Mouse (Mus musculus) CD8-positive naive resting alpha-beta T cell, adult 2 months (primary cell): ENCODE measurements at regions not wholly inside any gene's neighbourhood (a gene's known extent, or its start where the extent isn't known, plus 50 kb on each side); places are given as distances from the start of the nearest gene placed in this dataset.

ENCODE experiments used
- DNase-seq, 2 experiments: peaks; one replicate each; pipeline ENCODE4 v3.0.0; 2022; ENCODE audit warnings: low read depth in 2 of 2, low spot score in 2 of 2

DNA sequence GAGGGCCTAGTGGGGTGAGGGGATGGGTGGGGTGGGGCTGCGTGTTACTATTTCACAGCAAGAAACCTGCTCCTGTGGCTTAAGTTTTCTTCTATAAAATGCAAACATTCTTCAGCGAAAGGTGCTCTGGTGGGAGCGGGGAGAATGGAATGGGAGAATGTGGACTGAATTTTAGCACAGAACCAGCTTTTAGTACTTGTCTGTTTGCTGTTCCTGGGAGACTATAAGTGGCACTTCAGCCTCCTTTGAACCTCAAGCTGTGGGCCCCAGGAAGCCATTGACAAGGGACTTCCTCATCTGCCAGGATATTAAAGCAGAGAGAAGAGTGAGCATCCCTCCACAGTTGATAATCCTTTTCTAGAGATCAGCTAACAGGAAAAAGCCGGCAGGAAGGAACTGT is 580.2 kb downstream of the Zfp706 start:
- DNase-seq: no peak

DNA sequence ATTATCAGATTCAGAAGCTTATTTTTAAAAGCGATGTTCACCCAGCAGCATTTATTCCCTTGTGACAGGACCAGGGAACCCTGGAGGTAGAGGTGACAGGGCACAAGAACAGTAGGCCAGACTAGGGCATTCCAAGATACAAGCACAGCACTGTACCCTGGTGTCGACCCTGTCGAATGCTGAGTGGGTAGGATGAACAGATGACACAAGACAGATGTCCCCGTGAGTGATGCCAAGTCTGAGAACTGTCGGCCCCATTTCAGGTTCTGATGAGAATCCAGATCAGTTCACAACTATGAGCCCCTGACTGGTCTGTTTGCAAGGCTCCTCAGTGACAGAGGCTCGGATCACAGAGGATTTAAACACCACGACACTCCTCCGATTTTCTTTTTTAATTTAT is 581.7 kb downstream of the Zfp706 start:
- no peak for DNase-seq

DNA sequence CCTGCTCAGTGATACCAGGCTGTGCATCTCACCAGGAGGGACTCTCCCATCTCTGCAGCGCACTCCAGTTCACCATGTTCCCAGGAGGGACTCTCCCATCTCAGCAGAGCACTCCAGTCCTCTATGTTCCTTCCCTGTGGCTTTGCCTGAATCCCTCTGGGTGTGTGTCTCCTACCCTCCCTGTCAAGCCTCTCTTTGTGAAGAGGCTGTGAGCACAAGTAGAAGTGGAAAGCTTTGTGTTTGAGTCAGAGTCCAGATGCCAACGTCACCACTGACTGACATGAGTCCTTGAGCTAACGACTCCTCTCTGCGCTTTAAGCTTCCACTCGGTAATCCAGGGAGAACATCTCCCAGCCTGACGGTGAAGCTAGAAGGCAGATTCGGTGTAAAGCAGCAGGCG is 583.5 kb downstream of the Zfp706 start:
- DNase-seq: no peak

DNA sequence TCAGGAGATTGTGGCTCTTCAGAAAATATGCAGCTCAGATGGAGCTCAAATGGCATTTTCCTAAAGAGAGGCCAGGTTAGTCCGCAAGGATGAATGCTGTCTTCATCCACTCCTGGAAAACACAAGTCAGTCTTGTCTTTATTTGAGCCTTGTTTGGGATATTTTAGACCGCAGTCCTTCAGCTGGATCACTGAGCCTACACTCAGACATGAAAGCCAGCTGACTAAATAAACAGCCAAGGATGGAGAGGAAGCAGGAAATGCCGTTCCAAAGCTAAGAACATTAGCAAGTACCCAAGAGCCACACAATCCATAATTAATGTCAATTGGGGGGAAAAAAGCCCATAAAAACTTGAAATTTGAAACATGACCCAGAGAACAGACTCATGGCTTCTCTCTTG is 584.8 kb downstream of the Zfp706 start:
- DNase-seq: no peak

DNA sequence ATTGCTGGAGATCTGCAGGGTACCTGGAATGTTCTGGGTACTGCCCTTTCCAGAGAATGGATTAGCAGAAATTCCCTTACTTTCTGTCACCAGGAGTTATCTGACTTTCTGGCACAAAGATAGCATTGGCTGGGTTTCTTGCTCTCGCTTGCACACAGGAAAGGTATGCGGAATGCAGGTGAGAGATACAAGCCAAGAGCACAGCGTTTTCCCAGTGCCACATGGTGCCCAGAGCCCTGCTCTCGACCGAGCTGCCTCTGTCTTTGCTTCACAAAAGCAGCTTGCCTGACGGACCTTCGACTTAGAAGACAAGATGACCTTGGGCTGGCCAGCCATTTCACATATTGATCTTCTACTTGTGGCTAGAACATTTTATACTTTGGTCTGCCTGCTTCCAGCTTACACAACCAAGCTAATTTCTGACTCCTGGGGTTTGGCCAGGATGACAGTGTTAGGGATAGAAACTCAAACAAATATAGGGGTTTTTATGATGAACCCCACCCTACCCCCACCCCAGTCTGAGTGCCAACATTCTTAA is 587.6 kb downstream of the Zfp706 start:
- no peak for DNase-seq

DNA sequence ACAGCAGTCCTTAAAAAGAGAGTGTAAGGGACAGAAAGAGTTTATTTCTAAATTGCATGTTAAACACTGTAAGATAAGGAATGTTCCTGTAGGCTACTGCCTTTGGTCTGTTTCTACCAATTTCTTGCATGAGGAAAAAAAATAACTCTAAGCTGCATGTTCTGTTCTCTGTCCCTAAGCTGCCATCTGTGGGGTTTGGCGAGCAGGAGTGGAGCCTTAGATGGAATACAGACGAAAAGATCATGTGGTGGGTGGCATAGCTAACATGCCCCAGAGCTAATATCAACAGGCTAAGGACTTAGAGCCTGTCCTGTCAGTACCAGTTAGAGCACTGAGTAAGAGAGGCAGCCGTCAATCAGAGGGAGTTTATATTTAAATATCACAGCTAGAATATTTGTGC is 590.1 kb downstream of the Zfp706 start:
- DNase-seq: no peak

DNA sequence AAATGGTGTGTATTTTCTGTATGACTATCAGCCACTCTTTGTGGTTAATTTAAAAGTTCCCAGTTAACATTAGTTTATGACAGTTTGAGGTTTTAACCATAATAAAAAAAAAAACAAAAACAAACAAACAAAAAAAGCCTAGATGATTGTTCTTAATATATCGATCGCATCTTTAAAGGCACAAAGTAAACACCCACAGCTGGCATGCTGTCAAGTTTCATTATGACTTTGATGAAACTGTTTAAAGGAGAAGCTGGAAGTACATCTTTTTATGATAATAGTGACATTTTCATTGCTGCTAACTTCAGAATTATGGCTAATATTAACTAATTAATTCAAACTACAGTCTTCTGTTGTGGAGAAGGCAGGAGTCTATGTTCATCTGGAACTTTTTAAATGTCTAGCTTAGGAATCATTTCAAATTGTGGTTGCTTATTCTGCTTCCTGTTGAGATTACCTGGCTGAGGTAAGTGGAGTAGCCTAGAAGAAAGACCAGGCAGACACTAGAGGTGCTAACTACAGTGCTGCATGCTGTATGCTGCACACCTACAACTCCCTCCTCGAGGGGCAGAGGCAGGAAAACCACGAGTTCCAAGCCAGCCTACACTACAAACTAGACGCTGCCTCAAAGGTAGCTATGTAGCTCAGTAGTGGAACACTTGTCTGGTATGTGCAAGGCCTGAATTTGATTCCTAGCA is 591.9 kb downstream of the Zfp706 start:
- no peak for DNase-seq

DNA sequence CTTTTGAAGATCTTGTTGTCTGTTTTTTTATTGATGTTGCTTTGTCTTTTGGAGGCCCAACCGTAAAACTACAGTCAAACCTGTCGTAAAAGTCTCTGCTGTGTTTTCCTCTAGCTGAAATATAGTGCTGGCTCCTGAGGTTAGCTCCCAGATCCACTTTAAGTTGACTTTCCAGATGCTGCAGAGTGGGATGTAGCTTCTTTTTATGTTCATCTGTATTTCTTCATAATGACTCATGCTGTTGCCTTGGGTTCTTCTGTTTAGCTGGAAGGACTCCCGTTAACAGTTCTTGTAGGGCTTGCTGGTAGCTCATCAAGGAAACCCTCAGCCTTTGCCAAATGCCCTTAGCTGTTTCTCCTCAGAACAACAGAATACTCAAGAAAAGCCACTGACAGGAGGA is 595.6 kb downstream of the Zfp706 start:
- DNase-seq: no peak

DNA sequence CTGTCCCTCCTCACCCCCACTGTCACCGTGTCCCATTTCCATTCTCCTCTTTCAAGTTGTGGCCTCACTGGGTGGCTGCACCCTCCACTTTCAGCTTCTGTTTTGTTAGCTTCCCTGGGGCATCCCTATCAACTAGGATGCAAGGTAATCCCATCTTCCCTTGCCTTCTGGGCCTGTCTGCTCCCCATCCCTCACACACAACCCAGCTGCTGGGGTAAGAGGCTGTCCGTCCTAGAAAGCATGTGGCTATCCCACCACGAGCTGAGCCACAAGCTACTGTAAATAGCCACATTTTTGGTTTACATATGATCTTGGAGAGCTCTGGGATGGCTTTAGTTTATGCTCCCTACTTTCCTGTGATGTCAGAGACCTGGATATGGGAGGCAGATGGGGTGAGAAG is 602.1 kb downstream of the Zfp706 start:
- DNase-seq: no peak

DNA sequence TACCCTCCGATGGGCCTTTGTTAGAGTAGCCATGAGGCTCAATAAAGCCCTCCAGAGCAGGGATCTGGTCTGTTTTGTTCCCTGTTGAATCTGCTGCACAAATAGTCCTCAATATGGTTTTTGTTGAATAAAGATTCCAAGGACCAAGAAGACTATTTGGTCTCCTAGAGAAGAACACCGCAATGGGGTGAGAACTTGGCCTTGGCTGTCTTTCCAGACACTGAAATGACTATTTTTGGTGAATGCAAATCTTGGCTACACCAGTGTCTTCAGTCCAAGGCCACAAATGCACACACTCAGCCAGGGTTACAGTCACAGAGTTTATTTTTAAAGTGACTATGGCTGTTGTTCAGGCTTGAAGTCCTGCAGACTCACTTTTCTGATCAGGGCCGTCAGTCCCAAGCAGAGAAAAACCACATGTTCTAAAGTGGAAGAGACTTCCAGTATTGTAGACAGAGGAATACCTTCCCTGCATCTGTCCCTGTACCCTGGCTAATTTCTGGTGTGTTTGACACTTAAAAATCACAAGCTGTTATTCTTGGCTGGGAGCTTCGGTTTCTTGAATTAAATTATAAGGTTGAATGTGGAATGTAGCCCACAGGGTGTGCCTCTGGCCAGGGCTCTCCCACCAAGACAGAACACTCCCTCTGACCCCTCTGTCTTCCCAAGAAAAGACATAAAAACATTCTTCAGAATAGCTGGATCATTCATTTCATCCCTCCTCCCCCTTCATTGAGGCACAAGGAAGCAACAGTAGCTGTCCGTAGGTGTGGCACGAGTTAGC is 604.0 kb downstream of the Zfp706 start:
- no peak for DNase-seq

DNA sequence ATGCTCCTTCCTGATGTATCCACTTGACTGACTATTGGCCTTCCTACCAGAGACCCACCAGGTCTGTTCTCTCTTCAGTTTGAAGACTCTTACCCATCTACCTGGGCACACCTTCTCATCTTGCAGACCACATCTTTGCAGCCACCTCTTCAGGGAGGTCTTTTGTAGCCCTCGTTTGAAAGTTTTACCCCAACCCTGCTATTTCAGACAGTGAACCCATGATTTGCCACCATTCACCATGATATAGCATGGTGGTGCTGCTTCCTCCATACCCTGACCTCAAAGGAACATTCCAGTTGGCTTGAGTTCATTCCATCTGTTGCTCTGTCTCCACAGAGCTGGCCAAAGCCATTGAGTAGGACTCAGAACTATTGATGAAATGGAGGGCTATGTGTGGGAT is 605.5 kb downstream of the Zfp706 start:
- no peak for DNase-seq

DNA sequence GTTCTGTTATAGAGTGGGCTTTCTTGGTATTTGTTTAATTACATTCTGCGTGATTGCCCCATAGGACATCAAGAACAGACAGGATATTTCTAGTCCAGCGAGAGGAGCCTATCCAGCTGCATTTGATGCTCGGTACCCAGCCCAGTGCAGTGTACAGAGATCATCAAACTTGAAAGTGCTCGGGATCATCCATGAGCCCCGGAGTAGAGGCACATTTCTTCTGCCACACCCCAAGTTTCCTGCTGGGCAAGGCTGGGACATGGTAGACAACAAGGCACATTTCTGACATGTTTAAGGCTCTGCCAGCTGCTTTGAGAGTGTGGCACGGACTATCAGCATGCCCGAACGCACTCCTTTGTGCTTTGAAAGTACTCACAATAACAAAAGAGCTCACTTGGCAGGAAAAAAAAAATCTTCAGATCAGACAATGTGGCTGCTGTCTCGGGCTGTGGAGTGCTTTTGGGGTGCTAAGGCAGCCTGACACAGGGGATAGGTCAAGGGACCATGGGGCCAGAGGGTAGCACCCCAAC is 607.2 kb downstream of the Zfp706 start:
- DNase-seq: no peak

DNA sequence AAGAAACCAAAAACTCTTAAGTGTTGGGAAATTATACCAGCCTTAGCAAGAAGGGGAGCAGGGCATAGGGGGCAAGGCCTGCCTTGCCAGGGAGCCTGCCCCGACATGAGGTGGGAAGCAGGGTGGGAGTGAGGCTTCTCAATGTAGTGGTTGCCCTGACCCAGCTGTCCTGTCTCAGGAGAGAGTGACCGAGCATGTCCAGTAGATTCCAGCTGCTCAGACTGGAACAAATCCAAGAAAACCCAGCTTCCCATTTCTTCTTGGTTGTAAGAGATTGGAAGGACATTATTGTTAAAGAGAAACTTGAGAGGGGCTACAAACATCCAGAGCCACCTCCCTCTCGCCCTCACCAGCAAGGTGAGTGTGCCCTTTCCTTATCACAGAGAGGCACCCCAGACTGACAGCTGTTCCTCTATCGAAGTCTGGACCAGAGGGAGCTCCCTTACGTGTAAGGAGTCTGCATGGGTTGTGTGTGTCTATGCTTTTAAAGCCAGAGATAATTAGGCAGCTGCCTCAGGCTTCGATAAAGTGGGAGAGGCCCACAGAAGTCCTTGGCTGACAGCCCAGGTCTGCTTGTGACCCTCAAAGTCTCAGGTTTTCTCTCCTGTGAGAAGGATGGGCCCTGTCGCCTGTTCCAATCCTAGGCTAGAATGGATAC is 608.1 kb downstream of the Zfp706 start:
- no peak for DNase-seq

DNA sequence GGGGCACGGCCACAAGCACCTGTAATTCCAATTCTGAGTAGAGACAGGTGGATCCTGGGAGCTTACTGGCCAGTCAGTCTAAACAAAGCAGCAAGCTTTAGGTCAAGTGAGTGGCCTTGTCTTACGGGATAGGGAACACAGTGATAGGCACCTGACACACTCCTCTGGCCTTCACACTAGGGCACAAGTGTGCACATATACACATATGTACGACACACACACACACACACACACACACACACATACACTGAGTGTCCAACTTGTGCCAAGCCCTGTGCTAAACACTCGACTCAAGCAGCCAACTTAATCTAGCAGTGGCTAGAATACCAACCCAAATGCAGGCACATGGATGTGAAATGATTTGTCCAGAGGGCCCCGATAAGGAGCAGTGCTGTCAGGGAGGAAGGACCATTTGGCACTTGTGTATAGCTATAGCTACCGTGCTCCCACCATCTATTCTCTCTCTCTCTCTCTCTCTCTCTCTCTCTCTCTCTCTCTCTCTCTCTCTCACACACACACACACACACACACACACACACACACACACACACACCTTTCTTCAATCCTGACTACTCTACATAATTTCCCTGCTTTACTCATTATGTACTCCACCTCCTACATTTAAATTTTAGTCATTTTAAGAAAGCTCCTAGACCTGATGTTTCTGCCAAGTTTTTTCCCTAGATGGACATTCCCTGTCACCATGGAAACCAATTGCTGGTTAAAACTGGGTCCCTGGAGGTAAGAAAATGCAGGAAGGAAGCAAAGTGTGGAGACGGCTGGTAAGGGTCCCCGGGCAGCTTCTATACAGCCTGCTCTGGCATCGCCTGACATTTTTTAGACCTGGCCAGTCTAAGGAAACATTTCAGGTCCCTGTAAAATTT is 609.2 kb downstream of the Zfp706 start:
- DNase-seq: no peak

DNA sequence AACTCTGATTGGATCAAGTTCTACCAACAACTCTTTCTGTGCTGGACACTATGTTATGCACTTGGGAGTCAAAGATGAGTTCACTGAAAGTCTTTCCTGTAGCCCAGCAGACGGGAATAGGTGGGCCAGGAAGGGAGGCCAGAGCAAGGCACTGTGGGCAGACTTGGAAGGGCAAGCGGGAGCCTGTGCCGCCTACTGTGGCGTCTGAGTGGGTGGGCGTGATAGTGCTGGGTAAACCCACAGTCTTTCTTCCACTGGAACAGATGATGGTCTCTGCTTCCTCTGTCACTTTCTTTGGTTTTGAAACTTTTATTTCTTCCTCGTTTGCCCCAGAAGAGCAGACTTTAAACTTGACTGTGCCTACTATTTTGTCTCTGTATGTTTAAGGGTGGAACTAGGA is 610.8 kb downstream of the Zfp706 start:
- peak; percentile 11 to 21 for DNase-seq

DNA sequence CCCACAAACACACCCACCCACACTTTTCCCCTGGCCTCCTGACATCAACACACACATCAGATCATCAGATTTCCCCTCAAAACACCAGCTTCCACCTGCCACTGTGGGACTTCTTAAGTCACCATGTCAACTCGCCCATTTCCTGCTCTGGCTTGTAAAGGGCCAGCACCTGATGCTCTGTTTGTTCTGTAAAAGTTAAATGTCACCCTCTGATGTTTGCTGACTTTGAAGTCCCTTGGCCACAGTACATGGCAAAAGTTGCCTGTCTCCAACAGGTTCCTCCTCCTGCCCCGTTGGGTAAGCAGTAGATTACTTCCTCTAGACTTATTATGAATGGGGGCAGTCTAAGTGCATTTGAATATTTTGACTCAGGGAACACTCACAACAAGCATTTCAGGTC is 611.3 kb downstream of the Zfp706 start:
- peak; percentile 75 to 76 for DNase-seq

DNA sequence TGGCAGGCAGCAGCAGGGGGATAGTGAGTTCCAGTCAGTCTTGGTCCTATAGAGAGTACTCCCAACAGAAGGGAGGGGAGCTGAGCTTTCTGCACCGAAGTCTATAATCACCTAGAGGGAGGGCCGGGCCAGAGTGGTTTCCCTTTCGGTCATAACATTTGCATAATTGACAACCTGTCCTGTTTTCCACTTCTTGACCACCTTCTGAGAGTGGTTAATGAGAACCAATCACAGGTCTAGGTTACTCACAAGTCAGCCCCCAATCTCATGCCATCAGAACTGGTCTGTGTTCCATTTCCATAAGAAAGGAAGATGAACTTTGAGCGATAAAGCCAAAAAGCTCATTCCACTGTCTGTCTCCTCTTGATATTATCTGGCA is 611.9 kb downstream of the Zfp706 start:
- no peak for DNase-seq

DNA sequence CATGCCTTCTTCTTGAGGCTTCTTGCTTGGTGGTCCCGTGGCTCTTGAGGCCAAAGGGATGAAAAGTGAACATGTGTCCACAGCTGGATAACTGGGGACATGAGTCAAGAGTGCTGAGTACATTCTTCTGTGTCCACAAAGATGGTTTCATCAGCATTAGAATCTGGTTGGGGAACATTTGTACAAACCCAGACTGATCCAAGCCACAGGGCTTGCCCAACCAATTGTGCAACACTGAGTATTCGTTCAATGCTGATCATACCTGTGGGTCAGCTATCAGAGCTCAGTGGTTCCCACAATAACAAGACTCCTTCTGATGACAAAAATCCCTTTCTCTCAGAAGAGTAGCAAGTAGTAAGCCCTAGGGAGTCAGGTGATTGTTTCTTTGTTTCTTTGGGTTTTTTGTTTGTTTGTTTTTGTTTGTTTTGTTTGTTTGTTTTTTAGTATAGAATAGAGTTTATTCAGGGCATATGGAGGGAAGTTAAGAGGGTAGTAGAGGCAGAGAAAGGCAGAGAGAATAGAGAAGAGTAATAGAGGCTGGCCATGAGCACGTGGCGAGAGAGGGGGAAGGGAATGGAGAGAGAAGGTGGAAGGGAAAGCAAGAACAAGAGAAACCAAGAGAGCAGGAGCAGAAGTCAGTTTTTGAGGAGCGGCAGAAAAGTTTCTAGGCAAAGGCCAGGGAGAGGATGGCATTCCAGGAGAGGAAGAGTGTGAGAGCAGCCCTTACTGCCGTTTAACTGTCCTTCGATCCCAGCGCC is 612.5 kb downstream of the Zfp706 start:
- no peak for DNase-seq

DNA sequence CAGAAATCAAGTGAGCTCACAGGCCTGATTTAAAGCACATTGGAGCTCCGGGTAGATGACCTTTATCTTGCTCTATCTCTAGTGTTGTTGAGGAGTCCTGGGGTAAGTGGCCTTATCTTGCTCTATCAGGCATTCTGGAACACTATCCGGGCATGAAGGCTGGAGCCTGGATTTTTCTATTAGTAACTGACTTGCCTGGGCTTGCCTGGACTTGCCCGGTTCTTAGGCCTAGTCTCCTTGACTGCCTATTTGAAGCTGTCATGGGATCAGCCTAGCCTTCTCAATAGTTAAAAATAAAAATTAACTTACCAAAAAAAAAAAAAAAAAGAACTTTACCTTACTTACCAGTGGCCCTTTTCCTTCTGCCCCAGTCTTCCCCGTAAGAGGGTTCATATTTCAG is 617.8 kb downstream of the Zfp706 start:
- no peak for DNase-seq

DNA sequence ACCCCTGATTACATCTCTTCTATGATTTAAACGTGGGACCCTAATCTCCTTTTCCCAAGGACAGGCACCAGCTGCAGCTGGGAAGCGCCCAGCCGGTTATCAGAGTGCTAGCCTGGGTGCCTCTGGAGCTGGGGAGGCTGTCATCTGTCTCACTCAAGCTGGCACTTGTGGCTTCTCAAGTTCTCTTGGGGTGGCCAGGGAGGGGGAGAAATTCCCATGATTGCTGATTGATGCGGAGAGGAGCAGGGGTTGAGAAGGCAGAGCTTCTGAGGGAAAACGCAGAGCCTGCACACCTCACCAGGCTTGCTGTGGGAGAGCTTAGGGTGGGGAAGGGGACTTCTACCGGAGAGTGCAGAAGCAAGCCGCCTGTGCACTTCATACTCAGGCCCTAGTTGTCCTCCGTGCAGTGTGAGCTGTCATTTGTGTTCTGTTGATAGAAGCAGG is 626.3 kb downstream of the Zfp706 start:
- DNase-seq: no peak
